Mouse (Mus musculus) c-Kit-positive CD71-positive TER-119-positive erythroid progenitor cells, embryonic 14.5 days (primary cell): ENCODE data around the gene Plppr4.

ENCODE experiments used
- DNase-seq: peaks from one replicate; pipeline ENCODE4 v3.0.0-alpha.2; 2013; ENCODE audit warnings: low spot score

Gene Plppr4

DNA sequence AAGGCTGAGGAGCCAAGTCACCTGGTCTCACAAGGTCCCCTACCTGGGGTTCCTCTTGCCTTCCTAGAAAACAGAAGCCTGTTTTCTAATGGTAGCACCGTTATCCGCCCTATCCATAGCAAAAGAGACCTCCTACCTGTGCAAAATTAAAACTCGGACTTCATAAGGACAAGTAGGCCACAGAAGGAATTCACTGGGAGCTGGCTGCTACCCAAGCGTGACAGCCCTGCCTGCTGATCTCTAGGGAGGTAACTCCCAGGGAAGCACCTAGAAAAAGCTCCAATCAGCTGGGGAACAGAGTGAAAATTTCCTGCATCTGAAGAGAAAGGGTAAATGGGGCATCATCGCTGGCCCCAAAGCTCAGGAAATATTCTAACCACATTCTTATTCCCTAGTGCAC is at the start of gene Plppr4:
Gene Plppr4, minus strand, starts transcription at position 349 of the 400 bp plus-strand sequence.
- no peak for DNase-seq

DNA sequence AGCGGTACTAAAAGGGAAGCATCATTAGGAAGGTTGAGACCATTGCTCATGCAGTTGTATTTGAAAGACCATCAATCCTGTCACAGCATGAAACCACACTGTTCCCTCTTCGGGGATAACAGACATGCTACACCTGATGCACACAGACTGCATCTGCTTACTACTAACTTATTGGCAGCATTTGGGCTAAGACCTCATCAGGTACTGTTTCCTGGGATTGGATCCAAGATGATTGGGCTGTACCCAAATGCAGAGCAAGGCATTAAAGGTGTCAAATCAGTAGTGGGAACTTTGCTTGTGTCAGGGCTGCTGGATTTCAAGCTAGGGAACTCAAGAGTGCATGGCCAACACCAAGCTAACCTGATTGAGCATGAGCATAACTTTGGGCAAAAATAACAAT is 45.1 kb upstream of the Plppr4 start:
- DNase-seq: no peak

DNA sequence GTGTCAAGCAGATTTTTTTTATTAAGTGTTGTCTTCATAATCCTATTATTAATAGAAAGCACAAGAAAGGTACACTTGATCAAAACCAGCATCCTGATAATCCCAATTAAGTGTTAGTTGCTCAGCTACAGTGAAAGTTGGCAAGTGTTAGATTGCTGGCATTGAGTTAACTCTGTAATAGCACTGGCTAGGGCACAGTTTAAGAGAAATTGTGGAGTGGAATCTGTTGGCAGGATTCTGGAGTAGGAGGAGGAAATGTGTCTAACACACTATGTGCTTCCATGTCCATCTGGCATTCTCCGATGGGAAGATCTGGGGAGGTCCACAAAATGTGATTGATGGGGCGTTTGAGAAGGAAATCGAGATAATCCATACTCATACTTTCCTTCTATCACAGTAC is 43.1 kb upstream of the Plppr4 start:
- no peak for DNase-seq

DNA sequence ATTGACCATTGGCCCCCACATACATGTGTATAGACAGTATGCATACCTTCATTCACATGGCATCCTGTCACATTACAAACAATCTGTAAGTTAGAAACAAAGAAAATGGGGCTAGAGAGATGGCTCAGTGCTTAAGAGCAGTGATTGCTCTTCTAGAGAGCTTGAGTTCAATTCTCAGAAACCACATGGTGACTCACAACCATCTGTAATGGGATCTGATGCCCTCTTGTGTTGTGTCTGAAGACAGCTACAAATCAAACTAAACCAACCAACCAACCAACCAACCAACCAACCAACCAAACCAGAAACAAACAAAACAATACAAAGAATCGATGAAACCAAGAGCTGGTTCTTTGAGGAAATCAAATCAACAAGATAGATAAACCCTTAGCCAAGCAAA is 5.4 kb upstream of the Plppr4 start:
- no peak for DNase-seq

DNA sequence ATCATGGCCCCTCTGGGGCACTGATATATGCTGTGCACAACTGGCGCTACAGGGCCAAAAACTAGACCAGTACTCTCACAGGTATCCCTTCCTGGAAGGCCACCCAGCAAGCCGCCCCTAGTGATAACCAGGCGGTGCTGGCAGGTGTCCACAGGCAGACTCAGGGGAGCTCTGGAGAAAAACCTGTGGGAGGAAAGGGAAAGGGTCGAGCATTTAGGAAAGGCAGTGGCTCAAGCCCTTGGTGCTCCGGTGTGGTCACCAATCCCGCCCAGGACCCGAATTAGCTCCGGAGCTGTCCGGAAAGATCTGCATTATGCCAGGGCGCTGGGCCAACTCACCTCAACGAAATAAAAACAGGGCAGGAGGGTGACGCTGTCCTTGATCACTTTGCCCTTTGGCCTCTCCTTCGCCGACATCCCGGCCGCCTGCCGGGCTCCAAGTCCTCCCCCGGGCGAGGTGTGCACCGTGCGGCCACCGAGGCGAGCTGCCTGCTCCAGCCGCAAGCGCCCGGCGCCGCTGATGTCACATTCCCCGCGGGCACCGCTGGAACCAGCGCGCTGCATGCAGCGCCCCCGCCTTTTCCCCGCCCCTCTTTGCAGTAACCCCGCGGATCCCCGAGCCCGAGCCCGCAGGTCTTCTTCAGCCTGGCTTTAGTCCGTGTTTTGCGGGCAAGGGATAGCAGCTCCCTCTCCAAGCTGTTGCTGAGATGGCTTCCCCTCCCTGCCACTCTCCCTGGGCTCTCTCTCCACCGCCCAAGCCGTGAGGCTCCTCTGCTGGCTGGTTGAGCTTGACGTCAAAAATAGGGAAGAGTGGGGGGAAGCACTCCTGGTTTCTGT is 772 bp downstream of the Plppr4 start:
- no peak for DNase-seq

DNA sequence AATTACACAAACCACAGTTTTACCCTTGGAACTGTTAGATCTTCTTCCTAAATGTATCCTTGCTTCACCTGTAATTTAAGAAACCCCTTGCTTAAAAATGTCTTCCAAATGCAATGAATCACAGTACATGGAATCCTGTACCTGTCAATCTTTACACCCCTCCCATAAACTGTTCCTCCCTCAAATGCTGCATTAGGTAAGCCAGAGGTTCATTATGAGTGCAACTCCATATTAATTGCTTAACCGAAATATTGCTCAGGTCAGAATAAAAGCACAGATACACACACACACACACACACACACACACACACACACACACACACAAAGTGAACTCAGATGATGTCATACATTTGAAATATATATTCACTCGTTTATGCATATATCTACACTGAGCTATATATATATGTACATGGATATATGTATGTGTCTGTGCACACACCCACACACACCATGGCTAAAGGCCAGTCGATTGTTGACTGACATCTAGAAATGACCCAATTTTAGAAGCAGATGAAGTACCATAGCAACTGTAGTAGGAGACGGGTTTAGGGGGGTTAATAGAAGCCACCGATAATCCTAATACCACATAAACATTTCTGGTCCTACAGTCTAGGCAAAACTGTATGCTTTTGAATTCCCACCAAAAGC is 1.6 kb downstream of the Plppr4 start:
- DNase-seq: no peak

DNA sequence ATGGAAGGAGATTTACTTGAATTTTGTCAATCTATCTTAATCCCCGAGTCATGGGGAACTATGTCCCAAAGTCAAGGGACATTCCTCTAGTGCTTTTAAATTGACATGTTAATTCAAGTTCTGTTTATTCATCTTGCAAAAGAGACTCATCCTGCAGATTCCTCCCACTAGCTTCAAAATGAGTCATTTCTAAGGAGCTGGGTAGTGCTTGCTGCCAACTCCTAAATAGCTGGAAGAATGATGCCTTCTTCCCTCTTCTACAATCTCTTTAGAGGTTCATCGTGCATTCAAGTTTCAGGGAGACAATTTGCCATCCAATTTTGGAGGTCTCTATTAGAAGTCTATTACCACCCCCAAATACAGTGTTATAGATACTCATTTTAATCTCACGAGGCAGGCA is 3.3 kb downstream of the Plppr4 start:
- DNase-seq: no peak

DNA sequence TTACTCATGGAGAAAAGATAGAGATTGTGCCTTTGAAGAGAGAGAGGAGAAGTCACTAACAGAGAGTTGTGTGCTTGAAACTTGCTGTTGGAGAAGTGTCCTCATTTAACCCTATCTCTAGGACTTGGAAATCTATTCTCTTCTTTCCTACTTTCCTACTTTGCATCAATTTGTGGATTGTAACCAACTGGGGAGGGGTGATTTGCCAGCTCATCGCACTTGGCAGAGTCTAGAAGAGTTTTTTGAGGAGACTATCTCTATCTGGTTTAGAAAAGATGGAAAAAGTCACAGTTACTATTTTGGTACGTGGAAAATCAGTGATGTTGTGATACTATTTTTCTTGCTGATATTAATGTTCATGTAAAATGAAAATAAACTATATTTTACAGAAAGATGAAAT is 6.7 kb downstream of the Plppr4 start:
- DNase-seq: no peak

DNA sequence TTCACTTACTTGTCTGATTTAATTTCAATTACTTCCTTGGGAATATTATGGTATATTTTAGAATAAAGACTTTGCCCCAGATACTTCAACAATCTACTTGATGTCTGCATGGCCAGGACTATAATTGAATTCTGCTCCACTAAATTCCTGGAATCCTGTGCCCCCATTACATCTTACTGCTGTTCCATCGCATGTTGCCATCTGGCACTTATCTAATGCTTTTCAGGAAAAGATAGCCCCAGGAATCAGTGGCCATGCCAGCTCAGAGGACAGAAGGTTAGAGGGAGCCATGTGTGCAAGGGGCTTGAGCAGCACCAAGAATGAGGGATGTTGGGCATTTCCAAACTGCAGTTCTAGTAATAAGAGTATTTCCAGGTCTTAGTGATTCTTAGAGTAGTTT is 14.3 kb downstream of the Plppr4 start:
- DNase-seq: no peak

DNA sequence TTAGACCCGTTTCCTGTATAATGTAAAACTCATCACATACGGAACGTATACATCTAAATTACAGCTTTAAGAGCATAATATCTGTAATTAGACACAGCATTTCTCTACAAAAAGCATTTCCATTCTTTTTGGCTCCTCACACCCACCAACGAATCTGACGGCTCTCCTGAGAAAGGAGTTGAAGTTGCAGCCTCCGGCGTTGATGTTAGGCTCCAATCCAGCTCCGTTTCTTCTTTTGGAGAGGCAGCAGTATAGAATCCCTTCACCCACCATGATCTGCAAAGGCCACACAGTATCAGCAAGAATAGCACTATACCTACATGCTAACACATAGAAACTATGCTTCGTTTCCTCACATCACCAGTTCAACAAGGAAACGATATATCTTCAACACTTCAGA is 29.2 kb downstream of the Plppr4 start:
- DNase-seq: no peak

DNA sequence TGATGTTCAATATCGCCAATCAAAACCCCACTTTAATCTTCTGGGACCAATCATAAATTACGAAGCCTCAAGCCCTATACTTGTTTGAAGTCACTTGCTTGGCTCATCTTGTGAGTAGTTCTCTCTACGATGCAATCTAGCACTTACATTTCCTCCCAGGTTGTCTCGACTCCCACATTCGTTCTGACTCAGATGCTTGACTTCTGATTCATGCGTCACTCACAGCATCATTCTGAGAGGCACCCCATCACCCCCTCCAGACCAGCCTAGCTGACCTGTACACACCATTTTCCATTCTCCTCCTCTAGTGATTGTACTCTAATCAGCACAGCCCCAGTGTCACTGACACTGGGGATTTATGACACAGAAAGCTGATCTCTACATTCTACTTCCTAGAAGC is 31.2 kb downstream of the Plppr4 start:
- no peak for DNase-seq

DNA sequence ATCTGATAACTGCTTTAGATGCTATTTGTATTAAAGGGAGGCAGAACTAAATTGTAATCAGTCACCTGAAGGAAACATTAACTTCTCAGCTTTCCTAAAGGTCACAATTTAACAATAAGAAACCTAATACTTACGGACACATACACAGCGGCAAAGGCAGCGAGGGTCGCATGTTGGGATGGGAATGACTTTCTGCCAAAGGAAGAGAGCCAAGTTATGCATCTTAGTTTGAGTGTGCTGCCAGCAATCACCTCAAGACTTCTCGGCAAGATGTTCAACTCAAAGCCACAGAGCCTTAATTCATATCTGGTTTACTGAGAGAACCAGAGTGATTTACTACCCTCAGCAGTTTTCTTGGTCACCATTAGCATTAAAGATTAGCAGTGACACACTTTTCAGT is 34.1 kb downstream of the Plppr4 start:
- DNase-seq: no peak

DNA sequence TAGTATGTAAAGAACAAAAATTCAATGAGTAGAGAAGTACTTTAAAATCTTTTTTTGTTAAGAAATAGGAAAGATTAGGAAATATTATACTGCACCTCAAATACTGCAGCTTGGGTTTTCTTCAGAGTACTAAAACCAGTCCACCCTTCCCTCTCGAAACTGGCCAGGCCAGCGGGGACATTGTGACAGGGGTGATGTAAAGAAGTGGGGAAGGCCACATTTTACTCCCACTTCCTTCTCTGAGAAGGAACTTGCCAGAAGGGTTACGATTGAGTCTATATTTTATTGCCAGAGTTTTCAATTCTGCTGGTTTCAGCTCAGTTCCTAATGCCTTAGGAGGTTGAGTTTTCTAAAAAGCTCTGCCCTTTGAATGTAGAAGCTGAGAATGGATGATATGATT is 41.0 kb downstream of the Plppr4 start:
- DNase-seq: no peak

DNA sequence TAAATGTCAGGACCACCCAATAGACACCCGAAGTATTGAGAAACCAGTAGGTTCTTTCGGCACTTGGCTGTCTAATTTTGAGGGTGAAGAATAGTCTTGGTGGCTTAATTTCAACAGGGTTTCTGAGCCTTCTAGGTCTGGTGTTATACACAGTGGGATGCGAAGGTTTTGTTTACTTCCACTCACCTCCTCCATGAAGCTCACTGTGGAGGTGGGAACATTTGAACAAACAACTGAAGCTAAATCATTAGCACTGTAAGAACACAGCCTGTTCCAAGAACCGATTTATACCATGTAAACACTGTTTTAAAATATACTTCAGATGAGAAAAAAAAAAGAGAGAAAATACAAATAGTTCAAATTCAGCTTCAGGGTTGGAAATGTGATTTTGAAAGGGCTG is 47.3 kb downstream of the Plppr4 start:
- DNase-seq: no peak

DNA sequence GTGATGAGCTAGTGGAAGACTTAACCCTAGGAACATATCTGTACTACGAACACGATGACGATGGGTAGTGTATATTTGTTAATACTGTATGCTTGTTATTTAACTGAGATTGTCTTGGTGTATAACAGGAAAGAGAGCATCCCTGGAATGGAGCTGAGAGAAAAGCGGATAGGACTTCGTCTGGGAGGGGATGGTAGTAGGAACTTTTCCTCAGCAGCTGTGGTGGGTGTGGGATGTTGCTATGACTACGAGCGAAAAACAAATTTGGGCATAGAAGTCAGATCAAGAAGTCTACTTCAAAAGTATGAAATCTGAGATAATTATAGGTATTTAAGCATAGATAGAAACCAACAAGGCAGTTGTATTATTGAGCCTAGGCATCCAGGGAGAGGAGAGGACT is 48.6 kb downstream of the Plppr4 start:
- DNase-seq: no peak

DNA sequence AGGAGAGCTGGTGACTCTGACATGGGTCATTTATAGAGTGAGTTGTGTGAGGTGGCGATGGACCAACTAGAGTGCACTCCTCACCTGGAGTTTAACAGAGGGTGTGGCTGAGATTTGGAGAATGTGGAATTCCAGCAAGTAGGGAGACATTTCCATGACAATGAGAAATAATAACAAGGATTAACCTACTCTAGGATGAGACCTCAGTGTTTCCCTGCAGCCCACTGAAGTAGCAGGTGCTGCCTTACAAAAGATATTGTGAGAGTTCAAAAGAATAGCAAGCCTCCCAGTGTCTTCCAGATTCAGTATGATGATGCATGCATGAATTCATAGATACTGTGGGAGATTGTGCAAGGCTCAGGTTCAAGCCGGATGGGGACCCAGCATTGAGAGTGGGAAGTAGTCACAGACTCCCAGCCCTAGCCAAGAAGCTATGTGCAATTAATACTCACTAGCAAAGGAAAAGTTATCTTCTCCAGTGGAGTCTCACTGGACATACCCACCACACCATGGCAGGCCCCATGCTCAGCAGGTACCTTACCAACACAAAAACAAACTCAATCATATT is 49.8 kb downstream of the Plppr4 start:
- no peak for DNase-seq

DNA sequence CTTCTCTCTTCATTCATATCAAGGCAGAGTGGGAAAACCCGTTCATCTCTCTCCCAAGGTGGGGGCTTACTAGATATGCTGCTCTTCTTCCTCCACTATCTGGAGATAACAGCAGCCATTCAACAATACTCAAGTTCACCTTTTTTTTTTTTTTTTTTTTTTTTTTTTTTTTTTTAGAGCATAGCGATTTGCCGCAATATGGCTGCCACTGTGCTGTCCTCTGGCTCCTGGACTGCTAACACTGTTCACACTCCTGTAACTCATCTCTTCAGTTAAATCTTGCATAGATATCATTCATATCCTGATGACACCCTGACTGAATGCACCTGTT is 51.1 kb downstream of the Plppr4 start:
- DNase-seq: no peak

DNA sequence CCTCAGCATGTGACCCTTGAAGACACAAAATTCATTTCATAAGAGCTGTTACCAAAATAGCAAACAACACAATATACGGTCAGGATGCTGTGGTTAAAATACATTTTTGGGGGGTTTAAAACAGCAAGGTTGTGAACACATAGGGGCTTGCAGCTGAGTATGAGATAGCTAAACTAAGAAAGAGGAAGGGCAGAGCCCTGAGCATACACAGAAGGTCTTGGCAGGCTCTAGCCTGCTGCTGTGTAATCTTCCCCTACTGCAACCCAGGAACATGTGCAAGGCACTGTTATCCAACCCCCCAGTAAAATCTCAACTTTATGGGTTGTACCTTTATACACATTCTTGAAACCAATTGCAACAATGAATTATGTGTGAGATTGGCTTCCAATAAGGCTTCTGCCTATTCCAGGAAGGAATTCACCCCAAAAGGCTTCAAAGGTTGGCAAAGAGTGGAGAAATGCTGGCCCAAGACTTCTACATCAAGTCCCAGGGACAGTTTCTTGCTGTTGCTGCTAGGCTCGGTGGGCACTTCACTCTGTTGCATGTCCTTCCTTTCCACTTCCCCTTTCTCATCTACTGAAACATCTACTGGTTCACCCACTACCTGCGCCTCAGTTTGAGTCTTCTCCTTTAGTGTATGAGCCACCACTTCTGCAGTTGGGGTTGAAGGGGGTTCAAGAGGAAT is 51.6 kb downstream of the Plppr4 start:
- DNase-seq: no peak

DNA sequence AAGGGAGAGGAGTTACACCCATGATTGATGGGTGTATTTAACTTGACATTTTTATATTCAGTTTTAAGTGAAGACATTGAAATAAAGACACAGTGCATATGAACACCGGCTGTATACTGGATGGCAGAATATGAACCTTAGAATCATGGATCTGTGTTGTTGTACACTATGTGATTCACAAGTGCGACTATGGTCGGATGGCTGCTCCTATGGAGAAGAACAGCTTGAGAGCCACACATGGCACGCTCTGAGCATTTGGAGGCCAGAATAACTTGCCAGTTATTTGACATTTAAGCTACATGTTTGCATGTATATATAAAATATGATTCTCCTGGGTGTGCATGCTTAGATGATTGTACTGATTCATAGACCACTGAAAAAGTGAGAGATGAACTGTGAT is 53.1 kb downstream of the Plppr4 start:
- no peak for DNase-seq

DNA sequence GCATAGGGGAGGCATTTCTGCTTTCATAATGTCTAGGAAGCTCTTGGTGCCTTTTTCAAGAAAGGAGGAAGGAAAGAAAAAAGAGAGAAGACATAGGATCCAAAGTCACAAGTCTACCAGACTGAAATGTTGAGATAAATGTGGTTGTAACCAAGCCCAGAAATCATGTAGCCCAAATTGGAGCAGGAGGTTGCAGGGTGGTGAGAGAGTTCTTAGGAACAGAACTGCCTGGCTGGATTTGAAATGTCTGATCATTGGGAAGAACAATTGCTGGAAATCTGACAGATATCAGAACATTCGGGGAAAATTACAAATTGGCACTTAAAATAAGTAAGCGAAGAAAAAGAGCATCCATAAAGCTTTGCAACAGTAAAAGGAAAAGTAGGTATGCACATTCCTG is 56.6 kb downstream of the Plppr4 start:
- no peak for DNase-seq

DNA sequence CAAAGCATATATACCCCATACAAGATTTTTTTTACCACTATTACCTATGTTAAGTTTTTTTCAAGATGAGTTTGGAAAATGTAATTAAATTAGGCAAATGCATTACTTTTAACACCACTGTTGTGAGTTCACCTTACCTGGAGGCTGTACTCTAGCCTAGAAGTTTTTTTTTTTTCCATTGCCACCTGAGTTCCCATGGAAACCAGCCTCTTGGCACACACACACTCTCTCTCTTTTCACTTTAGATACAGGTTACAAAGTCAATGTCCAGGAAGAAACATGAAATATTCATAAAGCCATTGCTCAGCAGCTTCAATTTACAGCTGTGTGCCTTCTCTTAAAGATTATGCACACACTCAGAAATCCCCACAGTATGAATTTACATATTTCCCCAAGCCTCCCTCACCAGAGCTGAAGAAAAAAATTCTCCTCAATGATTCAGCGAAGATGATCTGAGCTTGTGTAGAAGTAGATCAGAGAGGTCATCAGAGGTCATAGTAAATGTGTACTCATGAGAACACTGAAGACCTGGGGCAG is 59.9 kb downstream of the Plppr4 start:
- DNase-seq: no peak

DNA sequence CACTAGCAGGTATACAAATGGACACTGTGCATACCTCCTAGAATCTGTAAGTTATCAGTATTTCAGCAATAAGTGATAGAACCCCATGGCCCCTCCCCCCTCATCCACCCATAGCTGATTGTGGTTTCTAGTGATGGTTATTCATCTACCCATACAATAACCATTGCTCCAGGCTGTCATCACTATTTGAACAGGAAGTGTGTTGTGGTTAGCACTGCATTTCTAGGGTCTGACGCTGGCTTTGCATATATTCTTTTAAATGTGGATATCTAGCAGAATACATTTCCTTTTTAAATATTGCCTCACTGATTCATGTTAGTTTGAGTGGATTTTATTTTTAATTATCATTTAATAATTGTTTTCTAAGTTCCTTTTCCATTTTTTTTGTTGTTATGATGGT is 62.9 kb downstream of the Plppr4 start:
- DNase-seq: no peak
